Mouse (Mus musculus): Measurements from ENCODE around the gene Ripor2.

Ripor2 gene

GRCm38 (mm10) chr13:24617799-24618130 lies 35.8 kb downstream of the Ripor2 start:
- DNase-seq (ENCODE audit: low spot score) = no peak

GRCm38 (mm10) chr13:24619711-24620110 lies 37.7 kb downstream of the Ripor2 start:
- no peak for DNase-seq (ENCODE audit: low spot score)

GRCm38 (mm10) chr13:24620439-24620838 lies 38.5 kb downstream of the Ripor2 start:
- no peak for DNase-seq (ENCODE audit: low spot score)

GRCm38 (mm10) chr13:24623631-24624030 lies 41.6 kb downstream of the Ripor2 start:
- no peak for DNase-seq (ENCODE audit: low spot score)

- no peak for DNase-seq (ENCODE audit: low spot score)
These were observed 43.1 kb downstream of the Ripor2 start for GRCm38 (mm10) chr13:24625071-24625470.

GRCm38 (mm10) chr13:24626698-24627436 lies 44.9 kb downstream of the Ripor2 start:
- no peak for DNase-seq (ENCODE audit: low spot score)

GRCm38 (mm10) chr13:24628192-24628591 lies 46.2 kb downstream of the Ripor2 start:
- no peak for DNase-seq (ENCODE audit: low spot score)

- DNase-seq (ENCODE audit: low spot score) = no peak
These were observed 47.2 kb downstream of the Ripor2 start for GRCm38 (mm10) chr13:24629073-24629621.

GRCm38 (mm10) chr13:24630364-24630763 lies 48.4 kb downstream of the Ripor2 start:
- no peak for DNase-seq (ENCODE audit: low spot score)

GRCm38 (mm10) chr13:24632988-24633577 lies 51.1 kb downstream of the Ripor2 start:
- no peak for DNase-seq (ENCODE audit: low spot score)

- no peak for DNase-seq (ENCODE audit: low spot score)
These were observed 52.5 kb downstream of the Ripor2 start for GRCm38 (mm10) chr13:24634346-24635120.

- peak; percentile 59 for DNase-seq (ENCODE audit: low spot score)
These were observed 56.6 kb downstream of the Ripor2 start for GRCm38 (mm10) chr13:24638371-24639214.

- DNase-seq (ENCODE audit: low spot score) = peak; percentile 52
These were observed 57.5 kb downstream of the Ripor2 start for GRCm38 (mm10) chr13:24639215-24640165.

- no peak for DNase-seq (ENCODE audit: low spot score)
These were observed 58.2 kb downstream of the Ripor2 start for GRCm38 (mm10) chr13:24640166-24640560.

GRCm38 (mm10) chr13:24640836-24641385 lies 58.9 kb downstream of the Ripor2 start:
- no peak for DNase-seq (ENCODE audit: low spot score)

GRCm38 (mm10) chr13:24641491-24642430 lies 59.8 kb downstream of the Ripor2 start:
- DNase-seq (ENCODE audit: low spot score) = no peak

- no peak for DNase-seq (ENCODE audit: low spot score)
These were observed 63.2 kb downstream of the Ripor2 start for GRCm38 (mm10) chr13:24645146-24645545.

GRCm38 (mm10) chr13:24646324-24646723 lies 64.3 kb downstream of the Ripor2 start:
- no peak for DNase-seq (ENCODE audit: low spot score)

GRCm38 (mm10) chr13:24647444-24647843 lies 65.5 kb downstream of the Ripor2 start:
- DNase-seq (ENCODE audit: low spot score) = no peak
